Mouse (Mus musculus) MEL (cell line): Measurements from ENCODE around the gene Tmem230.

Source experiments
- CHD2 ChIP-seq: IDR thresholded peaks from 2 replicates; pipeline ENCODE4 v1.6.1; 2011; ENCODE audit warnings: low read length, improper control_type of control experiment
- CTCF ChIP-seq, 3 experiments: IDR thresholded peaks in 2 of 3; conservative IDR thresholded peaks in 1 of 3; 2 replicates each; pipeline ENCODE4 v1.5.1; 2011 to 2012; ENCODE audit warnings: low read length in 3 of 3, low read depth in 2 of 3, mild to moderate bottlenecking in 2 of 3, improper control_type of control experiment in 1 of 3, inconsistent platforms in 1 of 3, mixed read lengths in 1 of 3, moderate library complexity in 1 of 3; ENCODE audit not compliant: control insufficient read depth in 1 of 3, insufficient read depth in 1 of 3, poor library complexity in 1 of 3, severe bottlenecking in 1 of 3
- E2F4 ChIP-seq: IDR thresholded peaks from 2 replicates; pipeline ENCODE4 v1.6.1; 2011; ENCODE audit warnings: low read depth, low read length, improper control_type of control experiment, borderline replicate concordance
- MEF2A ChIP-seq: IDR thresholded peaks from 2 replicates; pipeline ENCODE4 v1.6.1; 2014; ENCODE audit warnings: low read depth, mild to moderate bottlenecking, inconsistent platforms, low read length, improper control_type of control experiment; ENCODE audit not compliant: poor library complexity, insufficient replicate concordance, severe bottlenecking; ENCODE audit errors: extremely low read depth
- MYC ChIP-seq: IDR thresholded peaks from 2 replicates; pipeline ENCODE4 v1.6.1; 2011; ENCODE audit warnings: low read depth, mild to moderate bottlenecking, low read length, improper control_type of control experiment, moderate library complexity
- USF2 ChIP-seq, 2 experiments: IDR thresholded peaks; 2 replicates each; pipeline ENCODE4 v1.6.1; 2011 to 2012; ENCODE audit warnings: improper control_type of control experiment in 2 of 2, low read length in 2 of 2, borderline replicate concordance in 1 of 2, inconsistent platforms in 1 of 2, low read depth in 1 of 2, mild to moderate bottlenecking in 1 of 2; ENCODE audit not compliant: insufficient read depth in 1 of 2

GRCm38 (mm10) chr2:132275527-132275926 lies 27.9 kb upstream of the Tmem230 start:
- TF ChIP-seq CTCF (IDR thresholded peaks at IDR 0.05 in 2 of 3, conservative IDR thresholded peaks at IDR 0.05 in 1 of 3; ENCODE audit: control insufficient read depth in 1 of 3, insufficient read depth in 1 of 3, low read depth in 2 of 3, low read length in 3 of 3, poor library complexity in 1 of 3, severe bottlenecking in 1 of 3) (peak; percentile 37 to 51 (median 46)), USF2 (IDR thresholded peaks at IDR 0.05; ENCODE audit: borderline replicate concordance in 1 of 2, insufficient read depth in 1 of 2, low read depth in 1 of 2, low read length in 2 of 2) (no peak), MYC (no peak), MEF2A (no peak), E2F4 (no peak), CHD2 (no peak)
